Mouse (Mus musculus): Measurements from ENCODE around the gene Idi1.
"Not testable (repeated sequence)": the region's sequence is repeated elsewhere in the genome, so short reads cannot be mapped to it uniquely, and the experiment has no call there.

Idi1 gene

GRCm38 (mm10) chr13:8885445-8886184, at the start of gene Idi1:
Gene Idi1, plus strand, starts transcription at chr13:8885501.
- peak; percentile 97 to 100 for DNase-seq (ENCODE audit: inconsistent age in 2 of 2, low spot score in 1 of 2)

- no peak for DNase-seq (ENCODE audit: inconsistent age in 2 of 2, low spot score in 1 of 2)
Measured at GRCm38 (mm10) chr13:8838394-8838793, 46.9 kb upstream of the Idi1 start.

GRCm38 (mm10) chr13:8839111-8839510, 46.2 kb upstream of the Idi1 start:
- no peak for DNase-seq (ENCODE audit: inconsistent age in 2 of 2, low spot score in 1 of 2)

GRCm38 (mm10) chr13:8839937-8840336, 45.4 kb upstream of the Idi1 start:
- peak; percentile 26 to 49 for DNase-seq (ENCODE audit: inconsistent age in 2 of 2, low spot score in 1 of 2)

- DNase-seq (ENCODE audit: inconsistent age in 2 of 2, low spot score in 1 of 2), result no peak
Measured at GRCm38 (mm10) chr13:8840941-8841340, 44.4 kb upstream of the Idi1 start.

GRCm38 (mm10) chr13:8841846-8842245, 43.5 kb upstream of the Idi1 start:
- DNase-seq (ENCODE audit: inconsistent age in 2 of 2, low spot score in 1 of 2), result not testable (repeated sequence)

- no peak for DNase-seq (ENCODE audit: inconsistent age in 2 of 2, low spot score in 1 of 2)
Measured at GRCm38 (mm10) chr13:8842273-8842672, 43.0 kb upstream of the Idi1 start.

GRCm38 (mm10) chr13:8847702-8848101, 37.6 kb upstream of the Idi1 start:
- DNase-seq (ENCODE audit: inconsistent age in 2 of 2, low spot score in 1 of 2), result peak in 1 of 2 experiments; percentile 68

GRCm38 (mm10) chr13:8849311-8849710, 36.0 kb upstream of the Idi1 start:
- DNase-seq (ENCODE audit: inconsistent age in 2 of 2, low spot score in 1 of 2), result no peak

GRCm38 (mm10) chr13:8853424-8853823, 31.9 kb upstream of the Idi1 start:
- no peak for DNase-seq (ENCODE audit: inconsistent age in 2 of 2, low spot score in 1 of 2)

- no peak for DNase-seq (ENCODE audit: inconsistent age in 2 of 2, low spot score in 1 of 2)
Measured at GRCm38 (mm10) chr13:8854769-8855168, 30.5 kb upstream of the Idi1 start.

GRCm38 (mm10) chr13:8858453-8858852, 26.8 kb upstream of the Idi1 start:
- DNase-seq (ENCODE audit: inconsistent age in 2 of 2, low spot score in 1 of 2), result no peak

- no peak for DNase-seq (ENCODE audit: inconsistent age in 2 of 2, low spot score in 1 of 2)
Measured at GRCm38 (mm10) chr13:8860861-8861260, 24.4 kb upstream of the Idi1 start.

- DNase-seq (ENCODE audit: inconsistent age in 2 of 2, low spot score in 1 of 2), result no peak
Measured at GRCm38 (mm10) chr13:8864990-8865389, 20.3 kb upstream of the Idi1 start.

GRCm38 (mm10) chr13:8866612-8867011, 18.7 kb upstream of the Idi1 start:
- peak in 1 of 2 experiments; percentile 59 for DNase-seq (ENCODE audit: inconsistent age in 2 of 2, low spot score in 1 of 2)

GRCm38 (mm10) chr13:8869578-8870157, 15.6 kb upstream of the Idi1 start:
- peak in 1 of 2 experiments; percentile 51 for DNase-seq (ENCODE audit: inconsistent age in 2 of 2, low spot score in 1 of 2)

- no peak for DNase-seq (ENCODE audit: inconsistent age in 2 of 2, low spot score in 1 of 2)
Measured at GRCm38 (mm10) chr13:8870160-8870509, 15.2 kb upstream of the Idi1 start.

GRCm38 (mm10) chr13:8870510-8871313, 14.6 kb upstream of the Idi1 start:
- DNase-seq (ENCODE audit: inconsistent age in 2 of 2, low spot score in 1 of 2), result peak; percentile 93 to 98

- DNase-seq (ENCODE audit: inconsistent age in 2 of 2, low spot score in 1 of 2), result peak; percentile 68 to 93
Measured at GRCm38 (mm10) chr13:8871314-8871962, 13.9 kb upstream of the Idi1 start, which contains the start of gene Wdr37. Gene Wdr37, minus strand, starts transcription at chr13:8871909.

- no peak for DNase-seq (ENCODE audit: inconsistent age in 2 of 2, low spot score in 1 of 2)
Measured at GRCm38 (mm10) chr13:8873776-8874175, 11.5 kb upstream of the Idi1 start.

GRCm38 (mm10) chr13:8881611-8882010, 3.7 kb upstream of the Idi1 start:
- DNase-seq (ENCODE audit: inconsistent age in 2 of 2, low spot score in 1 of 2), result peak; percentile 58 to 74
